Mouse (Mus musculus) mesoderm, embryonic 11.5 days (tissue): ENCODE data around the gene Tmem252.

ENCODE experiments used
- DNase-seq: peaks from one replicate; pipeline ENCODE4 v3.0.0-alpha.2; 2012; ENCODE audit warnings: low read depth, low spot score

Gene Tmem252

DNA sequence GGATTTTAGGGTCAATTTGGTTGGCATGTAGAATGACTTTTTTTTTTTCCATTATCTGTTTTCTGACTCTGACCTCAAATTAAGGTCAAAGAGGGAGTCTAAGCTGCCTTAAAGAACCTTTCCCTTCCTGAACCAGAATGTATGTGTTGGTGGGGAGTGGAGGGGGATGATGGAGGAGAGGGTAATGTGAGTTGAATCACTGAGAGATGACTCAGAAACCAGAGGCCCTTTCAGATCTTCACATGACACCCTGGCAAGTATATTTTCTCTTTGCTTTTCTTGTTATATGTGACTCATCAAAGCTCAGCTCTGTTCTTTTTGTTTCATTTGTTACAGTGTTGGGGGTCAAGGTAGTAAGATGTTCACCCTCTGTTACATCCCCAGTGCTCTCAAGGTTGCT, 46.6 kb downstream of the Tmem252 start:
- DNase-seq, result no peak

DNA sequence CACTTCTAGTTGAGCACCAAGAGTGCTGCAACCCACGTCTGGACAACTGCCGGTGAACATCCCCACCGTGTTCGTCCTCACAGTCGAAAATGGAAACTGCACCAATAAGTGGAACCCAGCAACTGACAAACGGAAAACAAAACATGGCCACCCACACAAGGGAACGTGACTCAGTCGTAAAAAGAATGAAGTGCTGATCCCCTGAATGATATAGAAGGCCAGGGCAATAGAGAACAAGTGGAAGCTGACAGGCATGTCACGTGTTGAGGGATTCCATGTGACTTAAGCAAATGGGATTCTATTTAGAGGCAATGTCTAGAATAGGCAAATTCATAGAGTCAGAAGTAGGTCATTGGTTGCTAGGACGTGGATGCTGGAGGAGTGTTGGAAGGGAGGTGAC, 50.6 kb downstream of the Tmem252 start:
- DNase-seq, result no peak

DNA sequence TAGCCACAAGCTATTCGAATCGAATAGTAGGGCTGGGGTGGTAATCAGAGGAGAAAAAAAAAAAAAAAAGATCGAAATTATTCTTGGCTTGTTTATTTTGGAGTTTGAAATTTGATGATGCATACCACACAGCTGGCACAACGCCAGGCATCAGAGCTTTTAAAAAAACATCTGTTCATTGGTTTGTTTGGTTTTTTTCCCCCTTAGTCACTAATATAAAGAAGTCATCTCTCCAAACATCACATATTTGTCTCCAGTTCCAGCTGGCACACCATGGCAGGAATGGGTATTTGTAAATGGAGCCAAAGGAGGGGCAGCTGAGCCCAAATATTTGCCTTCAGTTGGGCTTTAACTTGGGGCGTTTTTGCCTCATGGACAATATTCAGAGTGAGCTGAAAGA, 56.9 kb downstream of the Tmem252 start:
- no peak for DNase-seq
